Mouse (Mus musculus) cerebellum, adult 9-10 months (tissue): ENCODE measurements at regions not wholly inside any gene's neighbourhood (a gene's known extent, or its start where the extent isn't known, plus 50 kb on each side); places are given as distances from the start of the nearest gene placed in this dataset.

Source experiments
- DNase-seq: peaks from one replicate; pipeline ENCODE4 v3.0.0; 2022

DNA sequence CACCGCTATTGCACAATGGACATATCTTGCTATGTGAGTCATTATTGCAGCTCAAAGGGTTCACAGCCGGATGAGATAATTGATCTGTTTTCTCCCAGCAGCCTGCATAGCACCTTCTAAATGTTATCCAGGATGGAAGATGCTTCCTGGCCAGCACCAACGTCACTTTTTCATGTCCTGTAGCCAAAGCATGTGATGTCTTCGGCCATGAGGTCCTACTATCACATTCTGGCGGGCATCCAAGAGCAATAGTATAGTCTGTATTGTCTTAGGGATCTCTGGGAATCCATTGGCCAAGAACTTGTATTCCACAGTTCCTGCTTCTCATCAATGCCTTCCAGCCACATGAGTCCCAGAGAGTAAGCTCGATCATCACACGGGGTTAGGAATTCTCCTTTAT lies 70.6 kb downstream of the Npy start:
- no peak for DNase-seq

DNA sequence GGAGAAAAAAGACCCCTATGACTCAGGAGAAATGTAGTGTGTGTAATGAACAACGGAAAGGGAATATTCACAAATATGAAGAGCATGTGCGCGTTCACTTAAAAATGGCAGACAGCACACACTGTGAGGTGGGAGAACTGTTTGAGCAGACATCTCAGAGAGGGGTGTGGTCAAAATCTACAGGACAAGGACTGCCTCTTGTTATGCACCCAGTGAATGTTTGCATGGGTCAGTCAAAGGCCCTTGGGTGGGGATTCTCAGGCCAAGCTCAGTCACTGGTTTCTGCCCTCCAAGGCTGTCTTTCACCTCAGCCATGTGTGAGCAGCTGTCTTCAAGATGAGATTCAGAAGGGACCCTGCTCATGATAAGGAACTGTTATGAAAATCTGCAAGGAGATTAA lies 76.6 kb downstream of the Npy start:
- no peak for DNase-seq

GRCm38 (mm10) chr6:49901512-49901911 lies 79.0 kb downstream of the Npy start:
- no peak for DNase-seq

DNA sequence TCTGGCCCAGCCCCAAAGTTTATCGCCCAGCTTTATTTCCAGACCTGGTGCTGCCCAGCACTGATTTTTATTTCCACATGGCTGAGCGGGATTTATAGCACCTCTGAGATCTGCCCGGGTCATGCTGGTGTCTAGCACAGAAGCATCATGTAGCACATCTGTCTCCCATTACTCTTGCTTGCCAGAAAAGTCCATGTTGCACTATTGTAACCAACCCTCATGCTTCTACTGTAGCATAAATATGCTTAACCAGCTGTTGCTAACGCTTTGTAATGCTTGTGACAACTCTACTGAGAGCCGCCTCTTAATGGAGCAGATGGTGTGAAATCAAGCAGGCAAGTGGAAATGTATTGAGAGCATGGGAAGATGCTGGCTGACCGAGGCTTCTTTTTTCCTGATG lies 81.5 kb downstream of the Npy start:
- no peak for DNase-seq

GRCm38 (mm10) chr6:49906456-49906855 lies 83.9 kb downstream of the Npy start:
- DNase-seq: no peak

DNA sequence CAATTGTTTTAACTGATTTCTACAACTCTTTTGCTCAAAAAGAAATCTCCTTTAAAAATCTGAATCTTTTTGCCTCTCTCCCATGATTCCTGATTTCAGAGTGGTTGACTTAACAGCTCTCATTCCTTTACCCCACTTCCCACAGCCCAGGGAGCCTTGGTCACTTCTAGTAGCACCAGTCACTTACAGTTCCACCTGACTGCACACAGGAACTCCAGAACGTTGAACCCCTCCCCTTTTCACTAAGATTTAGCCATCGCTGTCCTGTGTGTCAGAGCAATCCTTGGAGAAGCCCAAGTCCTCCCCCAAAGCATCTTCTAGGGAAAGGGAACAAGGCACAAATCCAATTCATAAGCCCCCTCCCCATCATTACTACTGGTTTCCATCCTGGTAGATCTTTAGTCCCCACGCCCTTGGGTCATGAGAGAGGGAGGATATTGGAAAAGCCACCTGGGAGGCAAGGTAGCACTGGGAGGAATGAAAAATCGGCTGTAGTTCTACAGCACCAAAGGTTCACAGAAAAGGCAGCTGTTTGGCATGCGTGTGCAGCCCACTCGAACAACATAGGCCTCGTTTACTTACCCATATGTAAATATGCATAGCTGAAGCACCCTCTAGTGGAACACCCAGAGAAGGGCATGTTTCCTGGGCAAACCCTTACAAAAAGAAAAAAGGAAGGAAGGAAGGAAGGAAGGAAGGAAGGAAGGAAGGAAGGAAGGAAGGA lies 96.7 kb downstream of the Npy start:
- DNase-seq: peak; percentile 6

- DNase-seq: no peak
Observed at GRCm38 (mm10) chr6:49919813-49920170, 97.3 kb downstream of the Npy start.

GRCm38 (mm10) chr6:49924296-49924695 lies 101.8 kb downstream of the Npy start:
- DNase-seq: no peak

GRCm38 (mm10) chr6:49928075-49928474 lies 105.6 kb downstream of the Npy start:
- no peak for DNase-seq

DNA sequence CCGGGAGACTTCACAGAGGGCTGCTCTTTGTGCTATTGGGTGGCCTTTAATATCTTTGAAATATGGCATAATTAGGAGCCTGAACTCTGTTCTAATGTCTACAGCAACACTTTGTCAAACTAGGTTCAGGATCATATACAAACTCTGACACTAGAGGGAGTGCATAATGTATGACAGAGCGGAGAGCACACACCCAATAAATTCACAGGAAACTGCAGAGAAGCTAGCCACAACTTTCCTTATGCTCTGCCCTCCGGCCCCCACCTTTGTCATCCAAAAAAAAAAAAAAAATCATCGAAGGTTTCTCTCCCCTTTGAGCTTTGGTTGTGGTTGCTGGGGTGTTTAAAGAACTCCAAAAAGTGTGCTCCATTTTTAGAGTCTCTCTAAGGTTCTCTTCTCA lies 107.6 kb downstream of the Npy start:
- peak; percentile 21 for DNase-seq

DNA sequence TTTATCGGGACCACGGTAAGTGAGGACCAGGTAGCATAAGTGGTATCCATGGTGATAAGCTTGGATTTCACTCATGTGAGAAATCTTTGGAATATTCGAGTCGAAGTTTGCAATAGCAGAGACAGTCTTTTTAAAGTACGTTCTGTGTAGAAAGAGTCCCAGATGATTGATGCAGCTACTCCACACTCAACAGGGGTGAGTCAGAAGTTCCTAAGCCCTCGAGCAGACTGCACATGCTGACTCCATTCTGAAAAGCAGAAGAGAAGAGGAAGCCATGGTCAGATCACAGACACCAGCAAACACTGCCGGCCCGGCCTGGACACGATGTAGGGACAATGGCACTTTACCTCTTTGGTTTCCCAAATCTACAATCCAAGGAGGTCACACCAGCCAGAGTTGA lies 120.6 kb downstream of the Npy start:
- no peak for DNase-seq

GRCm38 (mm10) chr6:49958891-49959290 lies 136.4 kb downstream of the Npy start:
- DNase-seq: no peak

GRCm38 (mm10) chr6:49961166-49961565 lies 138.7 kb downstream of the Npy start:
- no peak for DNase-seq

- no peak for DNase-seq
Observed at GRCm38 (mm10) chr6:49965944-49966545, 143.5 kb downstream of the Npy start.

DNA sequence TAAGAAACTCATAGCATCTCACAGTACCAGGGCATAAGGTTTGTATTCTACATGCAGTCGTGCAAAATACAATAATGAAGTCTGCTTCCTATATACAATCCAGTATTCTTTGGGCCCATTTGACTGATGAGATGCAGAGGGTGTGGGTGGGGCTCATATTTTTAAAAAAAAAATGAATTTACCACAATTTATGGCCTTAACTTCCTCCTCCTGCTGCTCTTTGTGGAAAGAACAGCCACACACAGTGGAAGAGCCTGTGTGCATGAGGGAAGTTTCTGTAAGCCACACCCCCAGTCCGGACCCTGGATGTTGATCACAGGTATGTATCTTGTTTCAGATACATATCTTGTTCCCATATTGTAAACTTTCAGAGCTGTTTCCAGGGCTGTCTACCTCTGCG lies 143.5 kb upstream of the Mpp6 start:
- no peak for DNase-seq

DNA sequence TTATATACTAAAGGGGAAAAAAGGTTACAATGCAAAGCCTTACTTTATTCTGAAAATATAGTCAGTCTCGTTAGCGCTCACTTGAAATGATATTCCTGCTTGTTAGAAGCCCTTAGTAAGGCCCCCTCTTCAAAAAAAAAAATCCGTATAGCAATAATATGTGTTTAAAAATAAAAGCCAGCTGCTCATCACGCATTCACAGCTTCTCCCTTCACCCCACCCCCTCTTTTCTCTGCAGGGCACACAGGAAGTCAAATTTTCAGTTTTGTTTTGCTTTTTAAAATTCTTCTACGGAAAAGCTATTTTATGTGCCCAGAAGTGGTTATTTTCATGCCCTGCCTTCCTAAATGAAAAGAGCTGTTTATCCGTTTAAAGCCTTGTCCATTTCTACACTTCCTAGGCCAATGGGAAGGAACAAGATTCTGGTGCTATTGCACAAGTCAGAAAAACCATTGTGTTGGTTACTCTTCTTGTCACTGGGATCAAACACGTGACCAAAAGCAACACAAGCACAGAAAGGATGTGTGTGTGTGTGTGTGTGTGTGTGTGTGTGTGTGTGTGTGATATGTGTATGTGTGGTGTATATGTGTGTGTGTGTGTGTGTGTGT lies 136.7 kb upstream of the Mpp6 start:
- no peak for DNase-seq

GRCm38 (mm10) chr6:49977783-49978182 lies 132.3 kb upstream of the Mpp6 start:
- DNase-seq: no peak

DNA sequence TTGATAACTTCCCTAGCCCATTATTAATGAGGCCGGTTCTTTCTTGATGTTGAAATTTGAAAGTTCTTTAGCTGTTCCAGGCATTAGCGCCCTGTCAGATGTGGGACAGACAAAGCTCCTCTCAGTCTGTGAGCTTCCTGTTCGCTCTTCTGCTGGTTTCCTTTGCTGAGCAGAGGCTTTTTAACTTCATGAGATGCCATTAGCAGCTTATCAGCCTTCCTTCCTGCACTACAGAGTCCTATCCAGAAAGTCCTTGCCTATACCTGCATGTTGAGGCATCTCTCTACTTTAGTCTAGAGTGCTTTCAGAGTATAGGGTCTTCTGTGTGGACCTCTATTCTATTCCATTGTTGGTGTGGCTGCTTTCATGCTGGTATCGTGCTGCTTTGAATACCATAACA lies 126.3 kb upstream of the Mpp6 start:
- DNase-seq: no peak

DNA sequence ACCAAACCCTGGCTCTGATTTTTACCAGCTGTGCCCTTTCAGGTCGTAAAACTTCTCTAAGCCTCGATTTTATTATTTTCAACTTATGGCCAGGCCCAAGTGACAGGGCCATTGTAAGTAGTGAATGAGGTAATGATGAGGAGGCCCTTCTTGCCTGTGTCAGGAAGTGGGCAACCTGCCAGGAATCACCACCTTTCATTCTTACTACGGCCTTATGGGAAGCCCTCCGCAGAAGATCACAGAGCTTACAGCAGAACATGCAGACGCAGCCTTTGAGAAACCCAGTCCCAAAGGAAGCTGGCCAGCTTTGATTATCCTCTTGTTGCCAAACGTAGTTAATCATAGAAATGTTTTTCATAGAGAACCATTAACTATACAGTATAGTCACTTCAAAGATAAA lies 124.9 kb upstream of the Mpp6 start:
- no peak for DNase-seq

DNA sequence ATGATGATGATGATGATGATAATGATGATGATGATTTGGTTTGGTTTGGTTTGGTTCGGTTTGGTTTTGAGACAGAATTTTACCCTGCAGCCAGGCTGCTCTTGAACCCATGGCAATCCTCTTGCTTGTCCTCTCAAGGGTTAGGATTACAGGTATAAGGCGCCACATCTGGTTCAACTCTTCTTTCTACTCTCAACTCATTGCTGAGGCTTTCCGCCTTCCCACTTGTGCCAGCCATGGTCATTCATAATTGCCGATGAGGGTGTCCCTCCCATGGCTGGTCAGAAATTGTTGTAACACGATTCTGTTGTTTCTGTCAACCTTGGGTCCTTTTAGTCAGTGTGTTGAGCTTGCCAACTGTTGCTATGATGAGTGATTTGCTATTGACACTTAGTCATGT lies 122.9 kb upstream of the Mpp6 start:
- DNase-seq: no peak

GRCm38 (mm10) chr6:49987541-49988210 lies 122.4 kb upstream of the Mpp6 start:
- no peak for DNase-seq

- no peak for DNase-seq
Observed at GRCm38 (mm10) chr6:49989585-49990521, 120.2 kb upstream of the Mpp6 start.

DNA sequence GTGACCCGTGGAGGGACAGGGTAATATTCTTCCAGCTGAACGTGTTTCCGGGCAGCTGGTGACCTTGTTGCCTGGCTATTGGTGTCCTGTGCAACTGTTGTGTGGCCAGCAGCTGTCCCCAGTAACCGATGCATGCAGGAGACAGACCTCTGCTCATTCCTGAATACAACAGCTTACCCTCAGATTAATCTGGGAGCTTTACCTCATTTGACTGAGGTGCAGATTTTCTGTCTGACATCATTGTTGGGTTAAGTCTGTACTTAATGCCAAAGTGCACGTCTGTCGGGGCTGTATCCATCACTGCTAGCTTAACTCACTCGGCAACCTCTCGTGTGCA lies 119.6 kb upstream of the Mpp6 start:
- DNase-seq: no peak
